Mouse (Mus musculus) CD8-positive naive resting alpha-beta T cell, adult 57 days (primary cell): ENCODE data around the gene Kmt5b. TPM values are rescaled to one million over a fixed set of nuclear protein-coding genes. Genes with fewer than 3 reads are reported as not detected.

Source experiments
- total RNA-seq: library from RNA; stranded (reverse); gene quantifications from one replicate; pipeline ENCODE4 v1.2.4, GENCODE M21; 2023

Gene Kmt5b
- 139 TPM for total RNA-seq

GRCm38 (mm10) chr19:3767276-3767780 lies at the start of gene Kmt5b:
Gene Kmt5b, plus strand, starts transcription at chr19:3767421.

GRCm38 (mm10) chr19:3851502-3851962 lies 84.3 kb downstream of the Kmt5b start, which contains the start of gene Chka:
Gene Chka, plus strand, starts transcription at chr19:3851773.

Other genes with a start within 250 kb of the Kmt5b start
- 127 TPM for gene Ppp6r3, start 191.7 kb upstream of the Kmt5b start, total RNA-seq
- gene Lrp5, start 80.9 kb upstream of the Kmt5b start, total RNA-seq = 5.4 TPM
- gene 1810055G02Rik, start 59.1 kb upstream of the Kmt5b start, total RNA-seq = 5.6 TPM
- gene Chka, start 84.4 kb downstream of the Kmt5b start, total RNA-seq = 58.8 TPM
- 83.4 TPM for gene Tcirg1, start 139.7 kb downstream of the Kmt5b start, total RNA-seq
- 52.9 TPM for gene Ndufs8, start 145.4 kb downstream of the Kmt5b start, total RNA-seq
- 1.6 TPM for gene Aldh3b1, start 162.4 kb downstream of the Kmt5b start, total RNA-seq
- 43.8 TPM for gene Unc93b1, start 167.8 kb downstream of the Kmt5b start, total RNA-seq
- not detected for gene Aldh3b3, start 191.2 kb downstream of the Kmt5b start, total RNA-seq
- not detected for gene Aldh3b2, start 204.9 kb downstream of the Kmt5b start, total RNA-seq
- not detected for gene Acy3, start 219.1 kb downstream of the Kmt5b start, total RNA-seq
- gene Tbx10, start 225.3 kb downstream of the Kmt5b start, total RNA-seq = not detected
- 8.7 TPM for gene Nudt8, start 233.2 kb downstream of the Kmt5b start, total RNA-seq
- gene Gm49405, start 233.2 kb downstream of the Kmt5b start, total RNA-seq = 2.3 TPM
- gene Doc2g, start 235.9 kb downstream of the Kmt5b start, total RNA-seq = 5.1 TPM
- gene Ndufv1, start 245.4 kb downstream of the Kmt5b start, total RNA-seq = 109 TPM